Mouse (Mus musculus) testis, adult 2 months (tissue): ENCODE measurements at regions not wholly inside any gene's neighbourhood (a gene's known extent, or its start where the extent isn't known, plus 50 kb on each side); places are given as distances from the start of the nearest gene placed in this dataset.

ENCODE experiments used
- H3K27ac ChIP-seq: fragments of 200-500 bp; 2 replicates; pipeline ENCODE4 v1.5.1; 2012; ENCODE audit warnings: low read depth, low read length; ENCODE audit not compliant: control insufficient read depth, insufficient read depth
- H3K27me3 ChIP-seq: fragments of 200-500 bp; 2 replicates; pipeline ENCODE4 v1.6.1; 2012; ENCODE audit warnings: mild to moderate bottlenecking, low read length, moderate library complexity; ENCODE audit not compliant: control insufficient read depth, insufficient read depth
- H3K36me3 ChIP-seq: fragments of 200-500 bp; 2 replicates; pipeline ENCODE4 v1.6.1; 2012; ENCODE audit warnings: mild to moderate bottlenecking, low read length; ENCODE audit not compliant: control insufficient read depth, insufficient read depth
- H3K4me1 ChIP-seq: fragments of 200-500 bp; 2 replicates; pipeline ENCODE4 v1.6.1; 2012; ENCODE audit warnings: low read length; ENCODE audit not compliant: control insufficient read depth, insufficient read depth
- H3K4me3 ChIP-seq: fragments of 200-500 bp; 2 replicates; pipeline ENCODE4 v1.5.1; 2012; ENCODE audit warnings: low read depth, mild to moderate bottlenecking, low read length, moderate library complexity, mixed read lengths; ENCODE audit not compliant: control insufficient read depth
- CTCF ChIP-seq: fragments of 200-500 bp; IDR thresholded peaks from 2 replicates; pipeline ENCODE4 v1.5.1; 2012; ENCODE audit warnings: low read depth, mild to moderate bottlenecking, inconsistent platforms, low read length, moderate library complexity; ENCODE audit not compliant: control insufficient read depth, insufficient read depth, insufficient replicate concordance
- POLR2A ChIP-seq: fragments of 200-500 bp; IDR thresholded peaks from 2 replicates; pipeline ENCODE4 v1.6.1; 2012; ENCODE audit warnings: low read depth, mild to moderate bottlenecking, inconsistent platforms, low read length, moderate library complexity; ENCODE audit not compliant: control insufficient read depth

- H3K27ac ChIP-seq = no peak overlapping the region
- TF ChIP-seq CTCF = no peak
- no peak for TF ChIP-seq POLR2A
- no peaks in the 10 kb centered on the region for H3K27me3 ChIP-seq
- no peak overlapping the region for H3K4me3 ChIP-seq
- no peaks in the 10 kb centered on the region for H3K4me1 ChIP-seq
- H3K36me3 ChIP-seq = no peaks in the 10 kb centered on the region
These were observed 282.5 kb downstream of the Rps24 start for GRCm38 (mm10) chr14:24769451-24769850.

GRCm38 (mm10) chr14:24770015-24770977 is 283.4 kb downstream of the Rps24 start:
- no peaks in the 10 kb centered on the region for H3K4me1 ChIP-seq
- TF ChIP-seq CTCF (no peak), POLR2A (no peak)
- H3K4me3 ChIP-seq = no peak overlapping the region
- H3K36me3 ChIP-seq = no peaks in the 10 kb centered on the region
- no peaks in the 10 kb centered on the region for H3K27me3 ChIP-seq
- no peak overlapping the region for H3K27ac ChIP-seq

- no peaks in the 10 kb centered on the region for H3K36me3 ChIP-seq
- no peak for TF ChIP-seq CTCF
- no peak for TF ChIP-seq POLR2A
- H3K27ac ChIP-seq = no peak overlapping the region
- H3K27me3 ChIP-seq = no peaks in the 10 kb centered on the region
- no peak overlapping the region for H3K4me3 ChIP-seq
- H3K4me1 ChIP-seq = no peaks in the 10 kb centered on the region
These were observed 284.7 kb downstream of the Rps24 start for GRCm38 (mm10) chr14:24771663-24772062.

DNA sequence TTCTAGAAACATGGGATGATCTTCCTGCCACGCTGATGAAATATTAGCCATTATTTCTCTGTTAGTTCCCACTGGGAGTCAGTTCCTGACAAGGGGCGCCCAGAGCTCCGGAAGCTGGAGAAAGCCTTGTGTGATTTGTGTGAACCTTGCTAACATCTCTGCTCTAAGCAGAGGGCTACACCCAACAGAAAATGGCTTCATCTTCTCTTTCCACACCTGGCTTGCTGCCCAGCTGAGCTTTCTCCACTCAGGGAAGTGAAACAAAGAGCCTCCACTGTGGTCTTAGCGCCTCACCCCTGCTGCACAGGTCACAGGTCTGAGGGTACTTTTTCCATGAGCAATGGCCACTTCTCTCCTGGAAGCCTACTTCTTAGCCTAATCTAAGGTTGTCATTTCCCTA is 285.2 kb downstream of the Rps24 start:
- no peak overlapping the region for H3K27ac ChIP-seq
- H3K4me3 ChIP-seq = no peak overlapping the region
- H3K4me1 ChIP-seq = no peaks in the 10 kb centered on the region
- H3K27me3 ChIP-seq = no peaks in the 10 kb centered on the region
- no peak for TF ChIP-seq POLR2A
- no peak for TF ChIP-seq CTCF
- no peaks in the 10 kb centered on the region for H3K36me3 ChIP-seq

DNA sequence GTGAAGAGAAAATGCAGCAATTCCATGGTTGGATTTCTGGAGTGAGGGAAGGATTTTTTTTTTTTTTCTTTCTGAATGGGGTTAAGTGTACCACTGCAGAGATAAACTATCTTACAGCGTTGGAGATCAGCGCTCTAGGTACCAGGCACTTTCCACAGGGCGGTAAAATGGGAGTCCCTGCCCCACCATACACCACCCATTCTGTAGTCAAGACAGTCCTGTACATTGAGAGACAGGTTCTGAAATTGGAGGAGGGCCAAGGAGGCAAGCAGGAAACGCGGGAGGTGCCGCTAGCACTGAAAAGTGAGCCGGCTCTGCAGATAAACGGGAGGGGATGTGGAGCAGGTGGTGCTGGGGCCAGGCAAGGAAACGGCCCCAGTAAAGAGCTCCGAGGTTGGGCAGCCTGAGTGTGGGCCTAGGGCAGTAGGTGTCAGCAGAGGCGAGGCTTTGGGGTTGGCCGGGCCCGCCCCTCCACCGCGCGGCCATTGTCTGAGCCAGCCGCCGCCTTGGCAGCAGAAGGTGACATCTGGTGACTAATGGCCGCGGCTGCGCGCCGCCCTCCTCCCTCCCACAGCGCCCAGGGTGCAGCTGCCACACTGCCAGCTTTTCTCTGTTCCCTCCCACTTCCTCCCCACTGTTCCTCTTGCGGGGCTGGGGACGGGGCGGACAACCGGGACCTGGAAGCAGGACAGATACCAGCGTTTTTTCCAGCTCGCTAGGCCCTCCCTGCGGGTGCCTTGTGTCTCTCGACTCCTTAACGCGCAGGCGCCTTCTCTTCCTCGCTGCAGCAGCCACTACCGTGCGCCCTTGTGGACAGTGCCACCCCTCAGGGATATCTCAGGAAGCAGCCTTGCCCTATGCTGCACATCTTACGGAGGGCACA is 292.1 kb downstream of the Rps24 start:
- H3K27ac ChIP-seq = no peak overlapping the region
- peaks cover 12% of the 10 kb centered on the region for H3K4me1 ChIP-seq
- peak overlapping the region; percentile 65 for H3K4me3 ChIP-seq
- H3K27me3 ChIP-seq = no peaks in the 10 kb centered on the region
- no peaks in the 10 kb centered on the region for H3K36me3 ChIP-seq
- no peak for TF ChIP-seq POLR2A
- no peak for TF ChIP-seq CTCF

- Histone ChIP-seq H3K27me3 (no peaks in the 10 kb centered on the region), H3K4me1 (peaks cover 12% of the 10 kb centered on the region), H3K27ac (no peak overlapping the region), H3K36me3 (no peaks in the 10 kb centered on the region), H3K4me3 (peak overlapping the region; percentile 41)
- no peak for TF ChIP-seq CTCF
- TF ChIP-seq POLR2A = no peak
These were observed 294.7 kb downstream of the Rps24 start for GRCm38 (mm10) chr14:24781674-24782073.

GRCm38 (mm10) chr14:24783889-24784288 is 297.0 kb downstream of the Rps24 start:
- peak overlapping the region; percentile 71 for H3K4me3 ChIP-seq
- peaks cover 10% of the 10 kb centered on the region; the same call in 1 of the 2 replicates for H3K4me1 ChIP-seq
- TF ChIP-seq POLR2A (no peak), CTCF (no peak)
- H3K27me3 ChIP-seq = no peaks in the 10 kb centered on the region
- no peaks in the 10 kb centered on the region for H3K36me3 ChIP-seq
- H3K27ac ChIP-seq = no peak overlapping the region; the same call in 1 of the 2 replicates
